Mouse (Mus musculus) midbrain, embryonic 16.5 days (tissue): ENCODE measurements at regions not wholly inside any gene's neighbourhood (a gene's known extent, or its start where the extent isn't known, plus 50 kb on each side); places are given as distances from the start of the nearest gene placed in this dataset.

ENCODE experiments used
- ATAC-seq: fragments of 200-750 bp; cut with Nextera tagmentation; 2 replicates; pipeline ENCODE4 v1.8.0; 2017; ENCODE audit warnings: moderate TSS enrichment
- H3K27ac ChIP-seq: fragments of 300-500 bp; sonication (generic); 2 replicates; pipeline ENCODE4 v1.5.1; 2014; ENCODE audit warnings: mild to moderate bottlenecking, low read length, mixed read lengths
- H3K27me3 ChIP-seq: fragments of 300-500 bp; sonication (generic); 2 replicates; pipeline ENCODE4 v1.6.1; 2014; ENCODE audit warnings: low read depth, low read length, mixed read lengths; ENCODE audit not compliant: control insufficient read depth, insufficient read depth
- H3K36me3 ChIP-seq: fragments of 300-500 bp; sonication (generic); 2 replicates; pipeline ENCODE4 v1.6.1; 2014; ENCODE audit warnings: mild to moderate bottlenecking, low read length, moderate library complexity, mixed read lengths; ENCODE audit not compliant: control insufficient read depth, insufficient read depth
- H3K4me1 ChIP-seq: fragments of 300-500 bp; sonication (generic); 2 replicates; pipeline ENCODE4 v1.6.1; 2014; ENCODE audit warnings: mild to moderate bottlenecking, low read length, mixed read lengths; ENCODE audit not compliant: control insufficient read depth, insufficient read depth
- H3K4me2 ChIP-seq: fragments of 300-500 bp; sonication (generic); 2 replicates; pipeline ENCODE4 v1.6.1; 2014; ENCODE audit warnings: mild to moderate bottlenecking, low read length, mixed read lengths
- H3K4me3 ChIP-seq: fragments of 300-500 bp; sonication (generic); 2 replicates; pipeline ENCODE4 v1.5.1; 2014; ENCODE audit warnings: low read depth, mild to moderate bottlenecking, low read length, moderate library complexity, mixed read lengths
- H3K9ac ChIP-seq: fragments of 300-500 bp; sonication (generic); 2 replicates; pipeline ENCODE4 v1.6.1; 2014; ENCODE audit warnings: low read depth, low read length, mixed read lengths
- H3K9me3 ChIP-seq: fragments of 300-500 bp; sonication (generic); replicated peaks from 2 replicates; pipeline ENCODE4 v1.6.1; 2014; ENCODE audit warnings: mild to moderate bottlenecking, low read length, mixed read lengths; ENCODE audit not compliant: control insufficient read depth, poor library complexity, severe bottlenecking
- WGBS: fragments of 180-500 bp; shearing (Covaris S2); extraction: QIAGEN DNeasy Blood & Tissue Kit; methylation state at CpG from one replicate; pipeline ENCODE4 v1.1.7; 2014; 5-methylcytosine and 5-hydroxymethylcytosine counted together

- Histone ChIP-seq H3K9ac (no peak overlapping the region), H3K27ac (no peak overlapping the region), H3K4me2 (no peak overlapping the region), H3K36me3 (no peaks in the 10 kb centered on the region), H3K4me3 (no peak overlapping the region), H3K9me3 (no peaks in the 10 kb centered on the region), H3K4me1 (no peaks in the 10 kb centered on the region), H3K27me3 (no peaks in the 10 kb centered on the region)
- WGBS: 90% methylated on average over 4 of the region's 4 CpGs
- no peak for ATAC-seq
These were observed 74.0 kb upstream of the Sesn3 start for GRCm38 (mm10) chr9:14200852-14201251.

- Histone ChIP-seq H3K27ac (no peak overlapping the region), H3K27me3 (no peaks in the 10 kb centered on the region), H3K36me3 (no peaks in the 10 kb centered on the region), H3K9ac (no peak overlapping the region), H3K4me3 (no peak overlapping the region), H3K9me3 (no peaks in the 10 kb centered on the region), H3K4me1 (no peaks in the 10 kb centered on the region), H3K4me2 (no peak overlapping the region)
- WGBS: 79% methylated on average over 10 of the region's 10 CpGs
- ATAC-seq: no peak
These were observed 72.1 kb upstream of the Sesn3 start for GRCm38 (mm10) chr9:14202551-14203306.

GRCm38 (mm10) chr9:14203307-14203695 is 71.6 kb upstream of the Sesn3 start:
- Histone ChIP-seq H3K36me3 (no peaks in the 10 kb centered on the region), H3K4me1 (no peaks in the 10 kb centered on the region), H3K9me3 (no peaks in the 10 kb centered on the region), H3K4me2 (no peak overlapping the region), H3K27ac (no peak overlapping the region), H3K4me3 (no peak overlapping the region), H3K9ac (no peak overlapping the region), H3K27me3 (no peaks in the 10 kb centered on the region)
- ATAC-seq: no peak
- 77% methylated on average over 2 of the region's 2 CpGs for WGBS

- no peaks in the 10 kb centered on the region for H3K4me1 ChIP-seq
- ATAC-seq: no peak
- WGBS: 89% methylated on average over 11 of the region's 11 CpGs
- no peak overlapping the region for H3K9ac ChIP-seq
- no peak overlapping the region for H3K27ac ChIP-seq
- H3K9me3 ChIP-seq: no peaks in the 10 kb centered on the region
- no peaks in the 10 kb centered on the region for H3K27me3 ChIP-seq
- H3K4me2 ChIP-seq: no peak overlapping the region
- H3K4me3 ChIP-seq: no peak overlapping the region
- no peaks in the 10 kb centered on the region for H3K36me3 ChIP-seq
These were observed 71.0 kb upstream of the Sesn3 start for GRCm38 (mm10) chr9:14203768-14204416.

- no peaks in the 10 kb centered on the region for H3K36me3 ChIP-seq
- 94% methylated on average over 1 of the region's 1 CpGs for WGBS
- no peak overlapping the region for H3K9ac ChIP-seq
- no peak overlapping the region for H3K4me2 ChIP-seq
- no peak for ATAC-seq
- no peaks in the 10 kb centered on the region for H3K27me3 ChIP-seq
- H3K27ac ChIP-seq: no peak overlapping the region
- H3K4me1 ChIP-seq: no peaks in the 10 kb centered on the region
- H3K9me3 ChIP-seq: no peaks in the 10 kb centered on the region
- no peak overlapping the region for H3K4me3 ChIP-seq
These were observed 70.0 kb upstream of the Sesn3 start for GRCm38 (mm10) chr9:14204817-14205216.

GRCm38 (mm10) chr9:14206838-14207560 is 67.9 kb upstream of the Sesn3 start:
- H3K9me3 ChIP-seq: no peaks in the 10 kb centered on the region
- H3K4me2 ChIP-seq: no peak overlapping the region
- no peaks in the 10 kb centered on the region for H3K36me3 ChIP-seq
- H3K4me3 ChIP-seq: no peak overlapping the region
- H3K9ac ChIP-seq: no peak overlapping the region
- WGBS: 85% methylated on average over 16 of the region's 16 CpGs
- H3K27ac ChIP-seq: no peak overlapping the region
- no peak for ATAC-seq
- H3K27me3 ChIP-seq: no peaks in the 10 kb centered on the region
- H3K4me1 ChIP-seq: no peaks in the 10 kb centered on the region

- Histone ChIP-seq H3K27ac (no peak overlapping the region), H3K4me2 (no peak overlapping the region), H3K27me3 (no peaks in the 10 kb centered on the region), H3K36me3 (no peaks in the 10 kb centered on the region), H3K9me3 (no peaks in the 10 kb centered on the region), H3K4me3 (no peak overlapping the region), H3K9ac (no peak overlapping the region), H3K4me1 (no peaks in the 10 kb centered on the region)
- 84% methylated on average over 3 of the region's 3 CpGs for WGBS
- no peak for ATAC-seq
These were observed 67.3 kb upstream of the Sesn3 start for GRCm38 (mm10) chr9:14207561-14207936.

GRCm38 (mm10) chr9:14213283-14213682 is 61.6 kb upstream of the Sesn3 start:
- no peak for ATAC-seq
- 85% methylated on average over 2 of the region's 2 CpGs for WGBS
- H3K4me3 ChIP-seq: no peak overlapping the region

More at GRCm38 (mm10) chr9:14213283-14213682, 61.6 kb upstream of the Sesn3 start:
- H3K27ac ChIP-seq: no peak overlapping the region
- H3K27me3 ChIP-seq: no peaks in the 10 kb centered on the region
- H3K4me1 ChIP-seq: no peaks in the 10 kb centered on the region
- no peaks in the 10 kb centered on the region for H3K36me3 ChIP-seq
- no peak overlapping the region for H3K4me2 ChIP-seq
- no peak overlapping the region for H3K9ac ChIP-seq
- no peaks in the 10 kb centered on the region for H3K9me3 ChIP-seq
